Mouse (Mus musculus): ENCODE measurements at regions not wholly inside any gene's neighbourhood (a gene's known extent, or its start where the extent isn't known, plus 50 kb on each side); places are given as distances from the start of the nearest gene placed in this dataset.

DNA sequence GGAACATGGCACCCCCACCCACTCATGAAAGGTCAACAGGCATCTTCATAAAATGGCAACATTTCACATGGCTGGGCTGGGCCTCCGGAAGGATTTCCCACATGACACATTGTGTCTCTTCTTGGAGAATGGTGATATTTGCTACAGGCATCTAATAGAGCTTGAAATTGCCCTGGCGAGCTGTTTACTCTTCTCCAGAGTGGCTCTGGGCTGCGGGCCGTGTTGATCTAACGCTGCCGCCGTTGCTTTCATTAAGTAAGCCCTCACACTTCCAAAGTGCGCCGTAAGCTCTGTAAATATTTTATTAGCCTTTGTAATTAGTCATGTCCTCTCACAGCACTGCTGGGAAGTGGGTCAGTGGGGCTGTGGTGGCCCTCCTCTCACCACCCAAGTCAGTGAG lies 164.4 kb upstream of the Ctnnb1 start:
- TF ChIP-seq POLR2A (IDR thresholded peaks at IDR 0.05; ENCODE audit: insufficient read depth, low read length) (no peak), EP300 (IDR thresholded peaks at IDR 0.05; ENCODE audit: insufficient read depth, low read depth, low read length) (no peak)
- Histone ChIP-seq H3K9ac (ENCODE audit: low read depth, poor library complexity, severe bottlenecking) (no peak overlapping the region), H3K27me3 (ENCODE audit: control insufficient read depth, insufficient read depth, low read length, poor library complexity, severe bottlenecking) (no peaks in the 10 kb centered on the region), H3K4me1 (ENCODE audit: control insufficient read depth, insufficient read depth, low read length) (peaks cover 3% of the 10 kb centered on the region), H3K9me3 (replicated peaks; ENCODE audit: control insufficient read depth, insufficient read depth, low read length, poor library complexity, severe bottlenecking) (no peaks in the 10 kb centered on the region), H3K36me3 (ENCODE audit: control insufficient read depth, insufficient read depth, low read length, poor library complexity, severe bottlenecking) (no peaks in the 10 kb centered on the region), H3K27ac (ENCODE audit: insufficient read depth, low read length) (no peak overlapping the region), H3K4me3 (ENCODE audit: low read depth, low read length) (no peak overlapping the region)

DNA sequence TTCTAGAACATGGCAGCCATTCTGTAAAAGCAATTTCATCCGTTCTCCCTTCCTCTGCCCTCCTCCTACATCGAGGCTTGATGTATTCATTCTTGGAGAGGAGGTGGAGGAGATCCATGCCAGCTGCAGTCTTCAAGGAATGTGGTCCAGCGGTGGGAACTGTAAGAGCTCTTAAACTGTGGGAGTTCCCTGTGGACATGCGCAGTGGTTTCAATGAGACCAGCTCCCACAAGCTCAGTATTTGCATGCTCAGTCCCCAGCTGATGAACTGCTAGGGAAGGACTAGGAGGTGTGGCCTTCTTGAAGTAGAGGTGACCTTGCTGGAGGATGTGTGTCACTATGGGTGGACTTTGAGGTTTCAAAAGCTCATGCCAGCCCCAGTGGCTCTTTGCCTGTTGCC lies 163.7 kb upstream of the Ctnnb1 start:
- H3K27me3 ChIP-seq (ENCODE audit: control insufficient read depth, insufficient read depth, low read length, poor library complexity, severe bottlenecking) = no peaks in the 10 kb centered on the region
- no peaks in the 10 kb centered on the region for H3K36me3 ChIP-seq (ENCODE audit: control insufficient read depth, insufficient read depth, low read length, poor library complexity, severe bottlenecking)
- H3K27ac ChIP-seq (ENCODE audit: insufficient read depth, low read length) = no peak overlapping the region
- no peak overlapping the region for H3K4me3 ChIP-seq (ENCODE audit: low read depth, low read length)
- TF ChIP-seq EP300 (IDR thresholded peaks at IDR 0.05; ENCODE audit: insufficient read depth, low read depth, low read length) = no peak
- TF ChIP-seq POLR2A (IDR thresholded peaks at IDR 0.05; ENCODE audit: insufficient read depth, low read length) = no peak
- TF ChIP-seq CTCF (IDR thresholded peaks at IDR 0.05; ENCODE audit: low read depth, low read length) = no peak
- no peaks in the 10 kb centered on the region for H3K9me3 ChIP-seq (replicated peaks; ENCODE audit: control insufficient read depth, insufficient read depth, low read length, poor library complexity, severe bottlenecking)
- peaks cover 3% of the 10 kb centered on the region for H3K4me1 ChIP-seq (ENCODE audit: control insufficient read depth, insufficient read depth, low read length)
- no peak overlapping the region for H3K9ac ChIP-seq (ENCODE audit: low read depth, poor library complexity, severe bottlenecking)

- Histone ChIP-seq H3K9me3 (replicated peaks; ENCODE audit: control insufficient read depth, insufficient read depth, low read length, poor library complexity, severe bottlenecking) (no peaks in the 10 kb centered on the region), H3K4me1 (ENCODE audit: control insufficient read depth, insufficient read depth, low read length) (peaks cover 3% of the 10 kb centered on the region), H3K4me3 (ENCODE audit: low read depth, low read length) (no peak overlapping the region), H3K27me3 (ENCODE audit: control insufficient read depth, insufficient read depth, low read length, poor library complexity, severe bottlenecking) (no peaks in the 10 kb centered on the region), H3K9ac (ENCODE audit: low read depth, poor library complexity, severe bottlenecking) (no peak overlapping the region), H3K36me3 (ENCODE audit: control insufficient read depth, insufficient read depth, low read length, poor library complexity, severe bottlenecking) (no peaks in the 10 kb centered on the region), H3K27ac (ENCODE audit: insufficient read depth, low read length) (no peak overlapping the region)
- TF ChIP-seq CTCF (IDR thresholded peaks at IDR 0.05; ENCODE audit: low read depth, low read length) (no peak), POLR2A (IDR thresholded peaks at IDR 0.05; ENCODE audit: insufficient read depth, low read length) (no peak), EP300 (IDR thresholded peaks at IDR 0.05; ENCODE audit: insufficient read depth, low read depth, low read length) (no peak)
Measured at GRCm38 (mm10) chr9:120766881-120767280, 162.1 kb upstream of the Ctnnb1 start.

GRCm38 (mm10) chr9:120767396-120767795 lies 161.6 kb upstream of the Ctnnb1 start:
- Histone ChIP-seq H3K4me3 (ENCODE audit: low read depth, low read length) (no peak overlapping the region), H3K9me3 (replicated peaks; ENCODE audit: control insufficient read depth, insufficient read depth, low read length, poor library complexity, severe bottlenecking) (no peaks in the 10 kb centered on the region), H3K36me3 (ENCODE audit: control insufficient read depth, insufficient read depth, low read length, poor library complexity, severe bottlenecking) (no peaks in the 10 kb centered on the region), H3K27ac (ENCODE audit: insufficient read depth, low read length) (no peak overlapping the region), H3K4me1 (ENCODE audit: control insufficient read depth, insufficient read depth, low read length) (peaks cover 3% of the 10 kb centered on the region), H3K9ac (ENCODE audit: low read depth, poor library complexity, severe bottlenecking) (no peak overlapping the region), H3K27me3 (ENCODE audit: control insufficient read depth, insufficient read depth, low read length, poor library complexity, severe bottlenecking) (no peaks in the 10 kb centered on the region)
- TF ChIP-seq POLR2A (IDR thresholded peaks at IDR 0.05; ENCODE audit: insufficient read depth, low read length) (no peak), CTCF (IDR thresholded peaks at IDR 0.05; ENCODE audit: low read depth, low read length) (no peak), EP300 (IDR thresholded peaks at IDR 0.05; ENCODE audit: insufficient read depth, low read depth, low read length) (no peak)

DNA sequence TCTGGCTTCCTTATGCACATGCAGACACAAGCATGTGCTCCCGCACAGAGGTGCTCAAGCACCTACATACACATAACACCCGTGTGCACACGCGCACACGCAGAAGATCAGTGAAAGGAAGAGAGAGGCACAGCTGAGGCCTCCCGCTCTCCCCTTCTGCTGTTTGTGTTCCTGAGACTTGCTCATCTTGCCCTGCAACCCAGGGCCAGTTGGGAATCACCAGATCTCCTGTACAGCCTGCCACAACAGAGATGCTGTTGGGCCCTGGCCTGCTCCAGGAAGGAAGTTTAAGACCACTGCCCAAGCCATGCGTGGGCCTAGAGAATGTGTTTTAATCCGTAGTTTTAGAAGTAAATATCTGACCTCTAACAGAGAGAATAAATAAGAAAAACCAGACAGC lies 160.0 kb upstream of the Ctnnb1 start:
- no peaks in the 10 kb centered on the region for H3K36me3 ChIP-seq (ENCODE audit: control insufficient read depth, insufficient read depth, low read length, poor library complexity, severe bottlenecking)
- TF ChIP-seq CTCF (IDR thresholded peaks at IDR 0.05; ENCODE audit: low read depth, low read length) = no peak
- TF ChIP-seq POLR2A (IDR thresholded peaks at IDR 0.05; ENCODE audit: insufficient read depth, low read length) = no peak
- TF ChIP-seq EP300 (IDR thresholded peaks at IDR 0.05; ENCODE audit: insufficient read depth, low read depth, low read length) = no peak
- H3K27ac ChIP-seq (ENCODE audit: insufficient read depth, low read length) = no peak overlapping the region
- H3K27me3 ChIP-seq (ENCODE audit: control insufficient read depth, insufficient read depth, low read length, poor library complexity, severe bottlenecking) = no peaks in the 10 kb centered on the region
- H3K4me3 ChIP-seq (ENCODE audit: low read depth, low read length) = no peak overlapping the region
- no peaks in the 10 kb centered on the region for H3K9me3 ChIP-seq (replicated peaks; ENCODE audit: control insufficient read depth, insufficient read depth, low read length, poor library complexity, severe bottlenecking)
- H3K9ac ChIP-seq (ENCODE audit: low read depth, poor library complexity, severe bottlenecking) = no peak overlapping the region
- peaks cover 3% of the 10 kb centered on the region for H3K4me1 ChIP-seq (ENCODE audit: control insufficient read depth, insufficient read depth, low read length)

- Histone ChIP-seq H3K27ac (ENCODE audit: insufficient read depth, low read length) (no peak overlapping the region), H3K4me1 (ENCODE audit: control insufficient read depth, insufficient read depth, low read length) (peaks cover 3% of the 10 kb centered on the region), H3K27me3 (ENCODE audit: control insufficient read depth, insufficient read depth, low read length, poor library complexity, severe bottlenecking) (no peaks in the 10 kb centered on the region), H3K9me3 (replicated peaks; ENCODE audit: control insufficient read depth, insufficient read depth, low read length, poor library complexity, severe bottlenecking) (no peaks in the 10 kb centered on the region), H3K9ac (ENCODE audit: low read depth, poor library complexity, severe bottlenecking) (no peak overlapping the region), H3K36me3 (ENCODE audit: control insufficient read depth, insufficient read depth, low read length, poor library complexity, severe bottlenecking) (no peaks in the 10 kb centered on the region), H3K4me3 (ENCODE audit: low read depth, low read length) (no peak overlapping the region)
- 0 out of 2 replicates have a peak, but pooled peaks have one; percentile 14 for TF ChIP-seq EP300 (IDR thresholded peaks at IDR 0.05; ENCODE audit: insufficient read depth, low read depth, low read length)
- TF ChIP-seq POLR2A (IDR thresholded peaks at IDR 0.05; ENCODE audit: insufficient read depth, low read length) = no peak
Measured at GRCm38 (mm10) chr9:120769679-120770078, 159.3 kb upstream of the Ctnnb1 start.

All from ES-Bruce4 (cell line).